Mouse (Mus musculus): ENCODE data around the gene Lrp2bp.
A peak's percentile ranks its signal among the peaks of the same experiment; 100 is the strongest.

The Lrp2bp gene

GRCm38 (mm10) chr8:45999138-45999783 lies at the start of gene Lrp2bp:
Gene Lrp2bp (plus strand): TSS chr8:45999303.
- DNase-seq = peak; percentile 94

DNA sequence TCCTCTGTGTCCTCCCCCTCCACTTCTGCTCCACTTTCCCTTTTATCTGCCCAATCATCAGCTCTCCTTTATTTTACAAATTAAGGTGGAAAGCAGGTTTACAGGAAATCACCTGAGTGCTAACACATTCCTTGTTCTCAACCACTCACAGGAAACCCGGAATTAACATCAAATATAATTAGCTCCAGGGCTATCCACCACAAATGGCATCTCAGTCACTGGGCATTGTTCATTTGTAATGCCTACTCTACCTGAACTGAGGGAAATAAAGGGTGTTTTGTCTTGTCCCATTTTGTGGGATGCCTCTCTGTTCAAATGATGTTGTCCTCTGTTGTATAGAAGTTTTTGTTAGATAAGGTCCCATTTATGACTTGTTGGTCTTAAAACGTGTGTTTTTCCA lies 48.5 kb upstream of the Lrp2bp start:
- peak; percentile 1 for DNase-seq

DNA sequence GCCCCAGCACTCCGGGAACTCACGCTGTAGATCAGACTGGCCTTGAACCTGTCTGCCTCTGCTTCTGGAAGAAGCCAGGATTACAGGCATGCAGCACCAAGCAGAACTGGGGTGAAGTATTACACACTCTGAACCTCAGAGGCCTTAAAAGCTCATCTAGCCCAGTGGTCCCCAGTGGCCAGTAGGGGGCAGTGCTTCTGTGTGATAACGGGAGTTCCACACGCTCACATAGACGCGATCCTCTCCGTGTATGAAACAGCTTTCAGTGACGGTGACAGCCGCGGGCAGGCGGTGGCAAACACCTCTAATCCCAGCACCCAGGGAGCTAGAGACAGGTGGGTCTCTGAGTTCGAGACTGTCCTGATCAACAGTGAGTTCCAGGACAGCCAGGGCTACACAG lies 28.2 kb upstream of the Lrp2bp start:
- peak; percentile 88 for DNase-seq

GRCm38 (mm10) chr8:45973988-45974505 lies 25.1 kb upstream of the Lrp2bp start:
- DNase-seq = no peak

- DNase-seq = peak; percentile 99
Observed at GRCm38 (mm10) chr8:45975126-45975836, 23.8 kb upstream of the Lrp2bp start, which contains the start of the genes 1700029J07Rik and Ufsp2. Gene 1700029J07Rik (minus strand): TSS chr8:45975252. Gene Ufsp2 (plus strand): TSS chr8:45975528.

- peak; percentile 73 for DNase-seq
Observed at GRCm38 (mm10) chr8:45975837-45976468, 23.1 kb upstream of the Lrp2bp start.

- DNase-seq = no peak
Observed at GRCm38 (mm10) chr8:45986665-45987064, 12.4 kb upstream of the Lrp2bp start.

GRCm38 (mm10) chr8:45988189-45988588 lies 10.9 kb upstream of the Lrp2bp start:
- no peak for DNase-seq

GRCm38 (mm10) chr8:45990631-45991310 lies 8.3 kb upstream of the Lrp2bp start:
- DNase-seq = no peak

DNA sequence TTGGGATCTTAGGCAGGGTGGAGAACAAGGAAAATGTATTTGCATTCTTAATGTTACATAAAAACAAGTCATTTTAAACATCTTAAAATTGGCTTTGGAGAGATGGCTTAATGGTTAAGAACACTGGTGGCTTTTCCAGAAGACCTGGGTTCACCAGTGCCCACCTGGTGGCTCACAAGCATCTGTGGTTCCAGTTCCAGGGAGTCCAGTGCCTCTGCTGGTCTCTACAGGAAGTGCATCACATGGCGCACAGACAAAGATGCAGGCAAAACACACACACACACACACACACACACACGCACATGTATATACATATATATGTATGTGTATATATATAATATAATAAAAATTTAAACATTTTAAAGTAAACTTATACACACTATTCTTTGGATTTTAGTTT lies 5.0 kb upstream of the Lrp2bp start:
- no peak for DNase-seq

DNA sequence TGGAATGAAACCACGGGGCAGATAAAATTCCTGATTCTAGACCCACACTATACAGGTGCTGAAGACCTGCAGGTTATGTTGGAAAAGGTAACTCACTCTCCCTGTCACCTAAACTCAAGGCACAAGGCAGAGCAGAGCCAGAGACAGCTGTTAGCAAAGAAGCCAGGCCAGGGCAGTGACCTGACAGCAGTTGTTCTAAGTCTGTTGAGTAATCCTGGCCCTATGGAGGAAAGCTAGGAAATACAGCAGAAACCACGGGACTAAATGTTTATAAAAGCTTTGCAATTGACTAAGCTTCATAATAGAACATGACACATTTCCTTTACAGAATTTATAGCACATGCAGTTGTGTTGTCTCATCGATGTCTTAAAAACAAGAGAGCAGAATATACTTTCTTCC lies 3.5 kb upstream of the Lrp2bp start:
- no peak for DNase-seq

DNA sequence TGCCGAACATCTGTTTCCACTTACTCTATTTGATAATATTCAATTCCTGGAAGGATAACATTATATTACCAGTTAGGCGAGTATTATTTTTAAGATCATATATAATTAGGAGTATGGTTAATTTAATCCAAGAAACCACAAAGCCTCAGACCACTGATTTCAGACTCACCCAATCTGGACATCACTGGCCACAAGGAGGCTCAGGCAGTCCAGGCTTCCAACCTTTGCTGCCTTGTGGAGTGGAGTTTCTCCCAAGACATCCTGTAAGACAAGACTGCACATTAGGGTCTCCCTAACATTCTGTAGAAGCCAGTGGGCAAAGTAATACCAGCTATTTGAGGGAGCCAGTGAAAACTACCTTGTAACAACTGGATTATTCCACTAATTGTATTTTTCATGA lies 875 bp upstream of the Lrp2bp start:
- DNase-seq = no peak

DNA sequence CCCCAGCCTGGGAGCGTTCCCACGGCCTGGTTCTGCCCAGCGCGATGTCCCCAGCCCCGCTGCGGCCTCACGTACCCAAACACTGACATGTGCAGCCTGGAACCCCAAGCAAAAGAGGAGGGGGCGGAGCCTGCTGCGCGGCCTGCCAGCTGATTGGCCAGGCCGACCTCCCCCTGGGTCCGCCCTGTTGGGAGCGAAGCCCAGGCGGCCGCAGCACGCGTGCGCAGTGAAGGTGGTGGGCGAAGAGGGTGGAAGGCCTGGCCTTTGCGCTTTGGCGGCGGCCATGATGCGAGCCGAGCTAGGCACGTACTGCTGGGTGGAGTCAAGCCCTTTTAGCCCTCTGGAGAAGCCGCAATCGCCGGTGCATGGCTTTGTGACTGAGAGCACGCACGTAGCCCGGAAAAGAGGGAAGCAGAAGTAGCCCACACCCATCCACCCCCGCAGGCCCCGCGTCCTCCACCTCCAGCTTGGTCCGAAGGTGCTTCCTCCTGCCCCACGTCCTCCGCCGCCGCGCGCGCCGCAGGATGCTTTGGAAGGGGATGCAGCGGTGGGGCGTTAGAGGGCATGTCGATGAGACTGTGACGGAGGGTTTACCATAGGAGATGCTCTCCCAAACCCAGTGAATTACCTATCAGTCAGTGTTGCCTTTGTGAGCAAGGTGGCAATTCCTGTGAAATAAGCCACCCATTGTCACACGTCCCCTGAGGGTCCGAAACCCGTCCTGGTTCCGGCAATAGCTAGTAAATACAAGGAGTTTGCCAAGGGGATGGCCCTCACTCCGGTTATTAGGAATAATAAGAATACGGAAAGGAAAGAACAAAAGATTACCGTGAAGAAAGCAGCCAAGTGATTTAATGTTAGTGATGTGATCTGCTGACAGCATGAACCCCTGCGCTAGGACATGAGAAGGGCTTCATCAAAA lies 942 bp downstream of the Lrp2bp start:
- peak; percentile 100 for DNase-seq

DNA sequence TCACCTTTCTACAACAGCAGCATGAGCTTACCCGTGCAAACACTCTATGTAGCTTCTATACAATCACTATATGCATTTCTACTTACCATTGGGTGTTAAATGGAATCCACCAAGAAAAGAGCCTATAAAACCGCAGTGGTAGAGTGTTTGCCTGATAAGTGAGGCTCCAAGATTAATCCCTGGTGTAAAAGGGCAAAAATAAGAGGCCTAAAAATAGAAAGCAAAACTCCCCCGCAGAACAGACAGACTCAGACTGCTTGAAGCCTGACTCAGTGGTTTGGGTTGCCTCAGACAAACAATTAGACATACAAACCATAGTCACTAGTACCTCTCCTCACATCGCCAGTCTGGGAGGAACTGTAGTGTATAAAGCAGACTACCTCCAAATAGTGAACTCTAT lies 6.5 kb downstream of the Lrp2bp start, which contains the start of gene Ankrd37:
Gene Ankrd37 (minus strand): TSS at position 112 of the 400 bp plus-strand sequence.
- no peak for DNase-seq

GRCm38 (mm10) chr8:46007050-46007672 lies 8.1 kb downstream of the Lrp2bp start:
- DNase-seq = no peak

- peak; percentile 92 for DNase-seq
Observed at GRCm38 (mm10) chr8:46010306-46010705, 11.2 kb downstream of the Lrp2bp start.

DNA sequence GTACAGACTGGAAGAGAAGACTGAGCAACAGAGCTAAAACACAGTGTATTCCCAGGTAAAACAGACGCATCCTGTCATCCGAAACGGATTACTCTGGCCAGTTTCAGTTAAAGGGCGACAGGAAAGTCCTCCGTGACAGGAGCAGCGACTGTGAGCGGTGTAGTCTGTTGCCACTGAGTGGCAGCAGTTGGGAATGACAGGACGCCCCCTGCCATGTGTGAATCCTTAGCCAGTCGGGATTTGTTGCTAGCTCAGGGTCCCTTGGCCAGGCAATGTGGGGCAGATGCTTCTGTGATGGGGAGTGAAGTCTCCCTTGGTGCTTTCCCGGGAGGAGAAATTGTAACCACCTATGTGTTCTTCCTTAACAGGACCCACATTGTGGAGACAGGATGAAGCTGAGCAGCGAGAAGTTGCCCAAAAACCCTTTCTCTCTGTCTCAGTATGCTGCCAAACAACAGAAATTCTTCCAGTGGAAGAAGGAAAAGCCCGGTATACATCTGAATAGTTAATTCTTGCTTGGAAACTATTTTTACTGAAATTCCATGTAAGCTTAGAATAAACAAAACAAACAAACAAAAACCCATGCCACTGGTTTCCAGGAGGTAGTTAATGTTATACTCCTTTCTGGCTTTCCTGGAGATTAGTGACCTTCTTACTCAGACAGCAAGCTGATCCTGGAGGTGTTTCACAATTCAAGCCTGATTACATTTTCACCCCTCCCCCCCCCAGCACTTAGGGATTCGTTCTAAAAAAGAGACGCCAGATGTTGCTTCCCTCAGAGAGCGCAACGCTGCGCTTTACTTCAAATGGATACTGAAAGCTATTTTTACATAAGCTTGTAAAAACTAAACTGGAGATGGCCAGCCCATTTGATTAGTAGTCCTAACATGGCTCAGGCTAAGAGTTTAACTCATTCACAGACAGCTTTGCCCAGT lies 11.9 kb downstream of the Lrp2bp start:
- DNase-seq = peak; percentile 92

DNA sequence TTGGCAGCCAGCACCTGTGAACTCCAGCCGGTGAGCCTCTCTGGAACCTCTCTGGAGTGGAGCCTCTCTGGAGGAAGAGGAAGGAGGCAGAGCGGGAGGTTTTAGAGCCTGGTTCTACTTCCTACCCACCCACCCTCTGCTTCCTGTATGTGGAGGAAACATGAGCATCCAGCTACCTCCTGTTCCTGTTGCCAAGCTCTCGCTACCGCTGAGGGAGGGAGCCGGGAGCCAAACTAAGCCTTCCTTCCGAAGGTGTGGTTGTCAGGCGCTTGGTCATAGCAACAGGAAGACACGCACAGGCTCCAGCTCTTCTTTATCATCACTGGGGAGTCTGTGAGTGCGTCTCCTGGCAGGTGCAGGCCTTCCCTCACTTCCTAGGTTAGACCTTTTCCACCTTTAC lies 23.1 kb downstream of the Lrp2bp start:
- DNase-seq = peak; percentile 98

DNA sequence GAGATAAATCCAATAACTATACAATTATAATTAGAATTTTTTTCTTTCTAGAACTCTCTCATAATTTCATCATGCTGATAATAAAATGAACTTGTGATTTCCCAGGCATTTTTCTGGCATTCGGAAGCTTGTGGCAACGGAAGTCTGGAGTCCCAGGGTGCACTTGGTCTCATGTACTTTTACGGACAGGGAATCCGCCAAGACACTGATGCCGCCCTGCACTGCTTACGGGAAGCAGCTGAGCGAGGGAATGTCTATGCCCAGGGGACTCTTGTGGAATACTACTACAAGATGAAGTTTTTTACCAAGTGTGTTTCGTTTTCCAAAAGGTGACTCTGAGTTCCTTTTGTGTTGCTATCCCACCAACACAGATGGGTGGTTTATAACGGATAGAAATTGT lies 23.7 kb downstream of the Lrp2bp start:
- DNase-seq = peak; percentile 91

GRCm38 (mm10) chr8:46024392-46024791 lies 25.3 kb downstream of the Lrp2bp start:
- peak; percentile 92 for DNase-seq

Data from heart, adult 11 months (tissue).